Mouse (Mus musculus) macrophage (primary cell): ENCODE data around the gene Rnf44. TPM values are rescaled to one million over a fixed set of nuclear protein-coding genes. Genes with fewer than 3 reads are reported as not detected.

Experiments used
- H3K27ac ChIP-seq: fragments of 350-480 bp; formaldehyde crosslinking; 2 replicates; pipeline ENCODE4 v1.9.0; 2021
- H3K36me3 ChIP-seq: fragments of 350-480 bp; formaldehyde crosslinking; 2 replicates; pipeline ENCODE4 v1.9.0; 2021; ENCODE audit errors: inconsistent target
- H3K4me3 ChIP-seq: fragments of 350-480 bp; formaldehyde crosslinking; 2 replicates; pipeline ENCODE4 v1.9.0; 2021; ENCODE audit errors: inconsistent target
- H3K79me2 ChIP-seq: fragments of 350-480 bp; formaldehyde crosslinking; 2 replicates; pipeline ENCODE4 v1.9.0; 2021; ENCODE audit errors: inconsistent target
- WGBS: methylation state at CpG from one replicate; pipeline ENCODE4 v1.1.7; 2026; ENCODE audit warnings: inconsistent platforms; ENCODE audit not compliant: missing documents; 5-methylcytosine and 5-hydroxymethylcytosine counted together
- polyA plus RNA-seq: library from polyadenylated mRNA; stranded (reverse); fragments of 250-400 nt; gene quantifications from 3 replicates; pipeline ENCODE4 v1.2.4, GENCODE M21; 2018; ENCODE audit warnings: inconsistent platforms
- total RNA-seq, 78 experiments: library from RNA; depleted of rRNA; stranded (reverse); fragments of 250-400 nt; gene quantifications; 1 replicate in 9 of 78; 2 replicates in 24 of 78; 3 replicates in 43 of 78; 4 replicates in 2 of 78; pipeline ENCODE4 v1.2.4; 2018; ENCODE audit warnings: inconsistent platforms in 56 of 78

Rnf44 gene
- 10 to 100 TPM; 29.6 to 86.2 (median 55.0) TPM for total RNA-seq (2018; cell fraction: chromatin; rRNA removed)
- 10 to 100 TPM; 54.0 to 92.5 (median 65.3) TPM for total RNA-seq (2018; cell fraction: cytosol; rRNA removed)
- 100 to 1,000 TPM in 1 of 26 experiments, 10 to 100 TPM in 25; 54.6 to 101 (median 67.4) TPM for total RNA-seq (2018; cell fraction: nucleus; rRNA removed)
- 62.2 to 71.1 TPM (median 68.0 TPM) in 3 replicates for polyA plus RNA-seq

- Histone ChIP-seq H3K27ac (peak within 1 kb of the TSS; percentile 88), H3K4me3 (peak within 1 kb of the TSS; percentile 99), H3K79me2 (peaks cover 47% of the 10 kb centered on the region), H3K36me3 (no peaks in the 10 kb centered on the region)
- WGBS, result under 1% methylated on average over 55 of the region's 92 CpGs
Observed at GRCm38 (mm10) chr13:54693558-54694347, at the start of gene Rnf44. Gene Rnf44, minus strand, starts transcription at chr13:54693907.

GRCm38 (mm10) chr13:54738213-54738601, 44.5 kb upstream of the Rnf44 start:
- no peak overlapping the region for H3K27ac ChIP-seq
- H3K79me2 ChIP-seq, result no peaks in the 10 kb centered on the region
- no peak overlapping the region for H3K4me3 ChIP-seq
- 7% methylated on average over 24 of the region's 34 CpGs for WGBS
- no peaks in the 10 kb centered on the region for H3K36me3 ChIP-seq

- H3K27ac ChIP-seq, result no peak overlapping the region
- no peaks in the 10 kb centered on the region for H3K36me3 ChIP-seq
- WGBS, result 5% methylated on average over 67 of the region's 87 CpGs
- no peaks in the 10 kb centered on the region for H3K79me2 ChIP-seq
- H3K4me3 ChIP-seq, result no peak overlapping the region
Observed at GRCm38 (mm10) chr13:54737488-54738212, 43.9 kb upstream of the Rnf44 start.

- H3K4me3 ChIP-seq, result no peak overlapping the region
- 28% methylated on average over 3 of the region's 3 CpGs for WGBS
- H3K36me3 ChIP-seq, result no peaks in the 10 kb centered on the region
- H3K27ac ChIP-seq, result no peak overlapping the region
- no peaks in the 10 kb centered on the region for H3K79me2 ChIP-seq
Observed at GRCm38 (mm10) chr13:54736931-54737330, 43.2 kb upstream of the Rnf44 start.

- Histone ChIP-seq H3K79me2 (no peaks in the 10 kb centered on the region), H3K36me3 (no peaks in the 10 kb centered on the region), H3K27ac (no peak overlapping the region), H3K4me3 (no peak overlapping the region)
- 80% methylated on average over 11 of the region's 11 CpGs for WGBS
Observed at GRCm38 (mm10) chr13:54726131-54726530, 32.4 kb upstream of the Rnf44 start.

GRCm38 (mm10) chr13:54723143-54723542, 29.4 kb upstream of the Rnf44 start:
- Histone ChIP-seq H3K27ac (no peak overlapping the region), H3K79me2 (no peaks in the 10 kb centered on the region), H3K36me3 (no peaks in the 10 kb centered on the region), H3K4me3 (no peak overlapping the region)
- WGBS, result 94% methylated on average over 3 of the region's 3 CpGs

GRCm38 (mm10) chr13:54716916-54717315, 23.2 kb upstream of the Rnf44 start:
- H3K79me2 ChIP-seq, result no peaks in the 10 kb centered on the region
- 2% methylated on average over 5 of the region's 5 CpGs for WGBS
- H3K36me3 ChIP-seq, result no peaks in the 10 kb centered on the region
- no peak overlapping the region for H3K4me3 ChIP-seq
- H3K27ac ChIP-seq, result no peak overlapping the region

- H3K79me2 ChIP-seq, result no peaks in the 10 kb centered on the region
- H3K27ac ChIP-seq, result no peak overlapping the region
- WGBS, result 82% methylated on average over 10 of the region's 10 CpGs
- no peaks in the 10 kb centered on the region for H3K36me3 ChIP-seq
- no peak overlapping the region for H3K4me3 ChIP-seq
Observed at GRCm38 (mm10) chr13:54714996-54715395, 21.3 kb upstream of the Rnf44 start.

GRCm38 (mm10) chr13:54714393-54714792, 20.7 kb upstream of the Rnf44 start:
- Histone ChIP-seq H3K4me3 (no peak overlapping the region), H3K27ac (no peak overlapping the region)
- 35% methylated on average over 3 of the region's 4 CpGs for WGBS

GRCm38 (mm10) chr13:54710866-54711265, 17.2 kb upstream of the Rnf44 start:
- Histone ChIP-seq H3K27ac (no peak overlapping the region), H3K4me3 (no peak overlapping the region), H3K79me2 (no peaks in the 10 kb centered on the region), H3K36me3 (no peaks in the 10 kb centered on the region)
- 86% methylated on average over 3 of the region's 3 CpGs for WGBS

More at GRCm38 (mm10) chr13:54714393-54714792, 20.7 kb upstream of the Rnf44 start:
- no peaks in the 10 kb centered on the region for H3K79me2 ChIP-seq
- H3K36me3 ChIP-seq, result no peaks in the 10 kb centered on the region

GRCm38 (mm10) chr13:54704890-54705289, 11.2 kb upstream of the Rnf44 start:
- WGBS, result 70% methylated on average over 6 of the region's 6 CpGs
- H3K4me3 ChIP-seq, result no peak overlapping the region
- no peaks in the 10 kb centered on the region for H3K36me3 ChIP-seq
- no peaks in the 10 kb centered on the region for H3K79me2 ChIP-seq
- no peak overlapping the region for H3K27ac ChIP-seq

GRCm38 (mm10) chr13:54702507-54702906, 8.8 kb upstream of the Rnf44 start:
- H3K27ac ChIP-seq, result no peak overlapping the region
- WGBS, result 65% methylated on average over 6 of the region's 7 CpGs
- no peaks in the 10 kb centered on the region for H3K79me2 ChIP-seq
- no peak overlapping the region for H3K4me3 ChIP-seq
- H3K36me3 ChIP-seq, result no peaks in the 10 kb centered on the region

- H3K4me3 ChIP-seq, result no peak within 1 kb of the TSS
- 79% methylated on average over 5 of the region's 5 CpGs for WGBS
Observed at GRCm38 (mm10) chr13:54701243-54701642, 7.5 kb upstream of the Rnf44 start, which contains the start of gene Cdhr2. Gene Cdhr2, plus strand, starts transcription at chr13:54701461.

GRCm38 (mm10) chr13:54695479-54696230, 1.9 kb upstream of the Rnf44 start:
- no peak overlapping the region for H3K4me3 ChIP-seq
- H3K79me2 ChIP-seq, result peaks cover 28% of the 10 kb centered on the region
- H3K27ac ChIP-seq, result no peak overlapping the region
- WGBS, result 90% methylated on average over 11 of the region's 11 CpGs
- H3K36me3 ChIP-seq, result no peaks in the 10 kb centered on the region

More at GRCm38 (mm10) chr13:54701243-54701642, 7.5 kb upstream of the Rnf44 start, which contains the start of gene Cdhr2:
- H3K79me2 ChIP-seq, result no peaks in the 10 kb centered on the region
- H3K27ac ChIP-seq, result no peak within 1 kb of the TSS
- H3K36me3 ChIP-seq, result no peaks in the 10 kb centered on the region
